Mouse (Mus musculus) lung, postnatal 14 days (tissue): Measurements from ENCODE around the gene Ppp2r5e.
"Not testable (repeated sequence)": the region's sequence is repeated elsewhere in the genome, so short reads cannot be mapped to it uniquely, and the experiment has no call there.

Experiments
- DNase-seq: peaks from one replicate; pipeline ENCODE4 v3.0.0; 2021

Gene Ppp2r5e

DNA sequence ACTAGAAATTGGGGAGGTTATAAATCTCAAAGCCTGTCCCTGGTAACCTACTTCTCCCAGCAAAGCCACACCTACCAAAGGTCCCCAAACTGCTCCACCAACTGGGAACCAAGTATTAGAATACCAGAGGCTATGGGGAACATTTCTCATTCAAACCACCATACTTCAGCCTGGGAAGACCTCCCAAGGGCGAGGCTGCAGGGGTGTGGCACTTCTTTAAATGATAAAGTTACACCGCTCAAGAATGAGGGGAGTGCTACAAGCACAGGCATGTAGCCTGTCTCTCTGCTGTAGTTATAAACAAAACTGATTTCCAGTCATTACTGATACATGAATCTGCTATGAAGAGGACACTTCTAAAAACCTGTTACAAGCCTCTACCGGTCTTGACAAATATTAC, 113.3 kb downstream of the Ppp2r5e start:
- DNase-seq: no peak

DNA sequence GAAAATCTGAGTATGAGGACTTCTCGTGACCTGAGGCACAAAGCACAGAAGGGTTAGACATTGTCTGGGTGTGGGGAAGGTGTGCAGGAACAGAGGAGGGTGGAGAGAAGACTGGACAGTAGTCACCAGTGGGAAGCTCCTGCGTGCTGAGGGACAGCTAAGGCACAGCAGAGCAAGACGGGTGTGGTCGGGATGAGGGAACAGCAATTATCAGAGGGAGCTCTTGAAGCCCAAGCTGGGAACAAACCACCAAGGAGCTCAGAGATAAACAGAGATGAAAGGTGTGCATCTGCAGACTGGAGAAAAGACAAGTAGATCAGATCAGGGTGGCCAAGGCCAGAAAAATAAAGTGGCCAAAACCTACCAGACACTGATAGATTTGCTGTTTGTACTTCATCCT, 114.0 kb downstream of the Ppp2r5e start:
- DNase-seq: no peak

DNA sequence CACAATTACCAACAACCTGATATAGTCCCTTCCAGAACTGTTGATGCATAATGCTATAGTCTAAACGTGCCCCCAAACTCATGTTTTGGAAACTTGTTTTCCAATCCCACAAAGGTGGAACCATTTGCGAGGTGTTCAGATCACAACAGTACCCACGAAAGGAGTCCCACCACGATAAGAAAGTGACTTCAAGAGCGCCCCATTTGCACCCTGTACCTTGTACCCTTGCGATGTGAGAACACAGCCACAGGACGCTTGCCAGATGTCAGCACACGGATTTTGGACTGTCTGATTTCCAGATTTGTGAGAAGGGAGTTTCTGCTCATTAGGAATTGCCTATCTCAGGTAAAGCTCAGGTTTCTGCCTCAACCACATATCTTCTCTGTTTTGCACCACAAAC, 116.0 kb downstream of the Ppp2r5e start:
- DNase-seq: no peak

DNA sequence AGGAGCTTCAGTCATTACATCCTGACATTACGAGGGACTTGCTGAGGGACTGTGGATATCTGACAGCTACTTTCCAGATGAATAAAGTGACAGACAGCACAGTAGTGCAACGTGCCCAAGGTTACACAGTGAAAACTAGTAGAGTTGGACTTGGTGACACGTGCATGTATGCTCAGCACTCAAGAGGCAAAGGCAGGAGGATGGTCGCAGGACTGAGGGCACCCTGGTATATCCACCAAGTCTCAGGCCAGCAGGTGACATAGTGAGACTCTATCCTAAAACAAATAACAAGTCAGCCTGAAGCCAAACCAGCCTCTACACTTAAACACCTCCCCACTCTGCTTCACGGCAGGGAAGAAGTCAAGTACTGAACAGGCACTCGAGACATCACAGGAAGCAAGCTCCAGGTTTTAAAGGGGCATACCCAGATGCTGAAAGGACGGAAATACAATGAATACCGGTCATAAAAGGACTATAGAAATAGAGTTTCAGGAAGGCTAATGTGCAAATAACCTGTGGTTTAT, 116.6 kb downstream of the Ppp2r5e start:
- no peak for DNase-seq

DNA sequence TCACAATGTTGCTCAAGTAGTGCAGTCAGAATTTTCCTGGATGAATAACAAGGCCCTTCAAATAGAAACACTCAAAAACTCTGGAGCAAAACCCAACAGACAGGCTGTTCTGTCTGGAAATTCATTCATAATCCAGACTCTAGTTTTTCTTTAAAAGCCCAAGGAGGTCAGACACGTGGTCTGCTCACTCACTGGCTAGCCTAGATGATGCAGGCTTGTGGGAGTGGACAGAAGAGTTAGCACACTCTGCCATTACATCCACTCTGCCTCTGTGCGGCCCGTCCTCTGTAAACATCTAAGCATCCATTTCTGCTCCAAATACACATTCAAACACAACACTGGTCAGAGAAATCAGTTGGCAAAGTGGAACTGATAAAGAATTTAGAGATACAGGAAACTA, 117.4 kb downstream of the Ppp2r5e start:
- DNase-seq: no peak

DNA sequence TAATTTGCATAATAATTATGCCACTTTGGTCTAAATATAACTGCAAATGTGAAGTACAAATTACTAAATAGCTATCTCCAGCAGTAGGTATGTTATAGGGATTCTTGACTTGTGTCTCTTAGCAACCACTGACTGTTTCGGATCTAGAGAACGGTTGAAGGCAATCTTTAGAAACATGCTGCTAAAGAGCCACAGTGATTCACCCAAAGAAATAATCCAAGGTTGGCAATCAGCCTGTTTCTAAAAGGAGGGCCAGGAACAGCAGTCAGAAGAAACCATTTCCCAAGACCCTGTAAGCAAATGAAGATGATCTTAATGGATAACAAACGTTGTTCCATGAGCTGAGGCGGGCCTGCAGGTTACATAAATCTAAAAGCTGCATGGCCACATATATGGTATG, 117.9 kb downstream of the Ppp2r5e start:
- DNase-seq: no peak

DNA sequence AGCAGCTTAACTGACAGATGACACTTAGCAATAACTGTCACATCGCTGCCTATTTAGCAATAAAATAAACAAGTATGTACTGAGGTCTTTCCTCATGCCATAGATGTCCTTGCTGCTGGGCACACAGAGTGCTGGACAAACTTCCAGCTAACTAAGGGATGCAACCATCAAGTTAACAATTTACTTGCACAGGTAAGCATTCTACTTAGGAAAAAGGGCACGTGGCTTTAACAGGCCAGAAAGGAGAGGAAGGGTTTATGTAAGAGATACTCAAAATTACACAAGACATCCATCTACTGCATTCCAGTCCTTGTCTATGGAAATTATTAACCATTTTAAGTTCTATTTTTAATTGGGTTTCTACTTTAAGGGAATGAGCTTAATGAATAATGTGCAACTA, 123.0 kb downstream of the Ppp2r5e start:
- DNase-seq: no peak

DNA sequence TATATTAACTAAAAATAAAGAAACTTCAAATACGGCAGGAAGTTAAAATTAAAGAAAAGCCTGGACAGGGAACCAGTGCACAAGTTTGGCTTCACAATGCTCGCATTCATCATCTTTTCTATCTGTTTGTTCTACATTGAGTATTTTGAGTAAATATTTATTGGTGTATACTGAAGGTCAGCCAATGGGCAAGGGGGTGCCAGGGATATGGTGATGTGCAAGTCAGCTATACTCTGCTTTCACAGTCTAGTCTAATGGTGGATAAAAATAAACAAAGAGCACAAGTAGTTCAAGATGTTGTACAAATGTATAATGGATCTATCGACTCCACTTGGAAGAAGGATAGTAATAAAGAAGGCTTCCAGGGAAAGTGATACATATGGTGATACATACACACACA, 123.9 kb downstream of the Ppp2r5e start:
- no peak for DNase-seq

DNA sequence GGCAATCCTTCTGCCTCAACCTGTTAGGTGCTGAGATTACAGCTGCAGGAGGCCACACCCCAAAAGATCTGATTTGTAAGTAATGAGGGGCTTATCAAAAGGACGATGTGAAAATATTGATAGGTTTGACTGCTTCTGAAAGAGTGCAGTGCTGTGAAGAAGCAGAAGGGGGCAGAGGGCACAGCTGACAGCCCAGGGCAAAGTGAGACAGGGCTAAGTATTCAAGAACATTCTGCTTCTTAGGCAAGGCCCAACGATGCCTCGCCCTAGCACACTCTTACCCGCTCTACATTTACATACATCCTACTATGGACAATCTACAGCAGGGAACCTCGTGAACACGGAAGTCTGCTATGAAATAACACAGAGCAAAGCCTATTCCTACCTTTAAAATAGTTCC, 128.2 kb downstream of the Ppp2r5e start:
- no peak for DNase-seq

DNA sequence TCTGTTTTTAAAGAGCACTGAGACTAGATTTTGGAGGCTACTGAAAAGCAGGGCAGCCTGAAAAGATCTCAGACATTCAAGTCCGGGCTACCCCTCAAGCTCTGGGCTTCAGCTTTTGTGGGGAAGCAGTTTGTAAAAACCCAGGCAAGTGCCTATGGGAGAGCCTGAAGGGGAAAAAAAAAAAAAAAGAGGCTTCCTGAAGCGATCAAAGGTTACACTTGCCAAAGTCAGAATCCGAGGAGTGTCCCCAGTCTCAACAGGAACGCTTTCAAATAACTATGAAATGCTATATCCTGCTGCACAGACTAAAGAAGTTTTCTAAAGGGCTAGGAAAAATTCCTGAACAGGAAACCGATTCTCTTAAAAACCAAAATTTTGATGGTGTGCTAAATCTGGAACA, 128.9 kb downstream of the Ppp2r5e start:
- DNase-seq: no peak

DNA sequence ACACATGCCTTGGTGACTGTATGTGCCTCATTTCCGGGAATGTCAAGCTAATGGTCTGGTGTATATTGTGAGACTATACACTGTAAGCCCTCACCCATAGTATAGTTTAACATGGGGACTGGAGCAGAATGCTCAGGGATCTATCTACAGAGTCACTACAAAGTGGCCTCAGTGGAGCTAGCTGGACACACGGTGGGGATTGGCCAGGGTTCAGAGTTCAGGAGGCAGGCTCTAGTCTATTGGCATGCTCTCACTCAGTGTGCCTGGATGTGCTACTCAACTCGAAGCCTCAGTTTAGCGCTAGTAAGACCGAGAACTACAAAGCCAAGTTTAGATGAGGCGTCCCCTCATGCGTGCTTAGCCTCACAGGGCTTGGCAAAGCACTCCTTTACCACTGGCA, 129.8 kb downstream of the Ppp2r5e start:
- no peak for DNase-seq

DNA sequence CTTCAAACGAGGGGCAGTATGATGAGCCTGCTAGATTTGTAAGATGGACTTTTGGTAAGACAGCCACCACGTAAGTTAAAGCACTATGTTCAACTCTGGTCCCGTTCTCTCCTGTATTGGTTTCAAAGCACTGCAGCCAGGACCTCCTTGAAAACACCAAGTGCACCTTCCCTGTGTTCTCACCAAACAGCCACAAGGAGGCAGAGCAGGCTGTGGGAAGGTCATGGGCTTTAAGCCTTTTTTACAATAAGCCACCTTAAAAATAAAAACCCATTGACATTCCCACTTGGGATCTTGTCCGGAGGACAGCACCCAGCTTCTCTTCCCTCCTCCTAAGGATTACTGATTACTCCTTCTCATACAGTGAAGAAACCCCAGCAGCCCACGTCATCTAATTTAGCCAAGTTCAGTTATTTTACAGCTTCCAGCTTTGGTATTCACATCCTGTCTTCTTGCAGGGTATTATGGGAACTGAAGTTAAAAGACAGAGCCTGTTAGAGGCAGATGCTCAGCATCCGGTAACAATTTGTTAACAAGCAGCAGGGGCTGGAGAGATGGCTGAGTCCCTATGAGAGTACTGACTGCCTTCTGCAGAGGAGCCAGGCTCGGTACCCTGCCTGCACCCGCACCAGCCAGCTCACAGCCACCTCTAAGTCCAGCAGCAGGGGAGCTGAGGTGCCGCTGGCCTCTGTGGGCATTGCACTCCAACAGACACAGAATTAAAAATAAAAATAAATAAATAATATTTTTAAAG, 131.9 kb downstream of the Ppp2r5e start:
- DNase-seq: peak; percentile 57

DNA sequence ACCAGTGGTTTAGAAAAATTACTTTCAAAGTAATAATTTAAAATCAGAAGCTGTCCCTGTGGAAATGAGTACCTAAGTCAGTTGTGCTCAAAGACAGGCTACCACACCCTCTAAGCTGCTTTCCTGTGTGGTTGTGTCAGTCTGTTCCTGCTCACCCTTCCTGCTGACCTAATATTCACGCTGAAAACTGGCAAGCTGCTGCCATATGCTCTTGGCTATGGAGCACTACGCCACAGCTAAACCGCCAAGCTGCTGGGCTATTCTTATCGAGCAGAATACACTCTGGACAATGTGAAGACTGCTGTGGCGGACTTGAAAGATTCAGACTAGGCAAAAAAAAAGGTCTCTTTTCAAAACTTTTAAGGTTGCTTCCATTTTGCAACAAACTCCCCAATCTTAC, 135.5 kb downstream of the Ppp2r5e start:
- no peak for DNase-seq

DNA sequence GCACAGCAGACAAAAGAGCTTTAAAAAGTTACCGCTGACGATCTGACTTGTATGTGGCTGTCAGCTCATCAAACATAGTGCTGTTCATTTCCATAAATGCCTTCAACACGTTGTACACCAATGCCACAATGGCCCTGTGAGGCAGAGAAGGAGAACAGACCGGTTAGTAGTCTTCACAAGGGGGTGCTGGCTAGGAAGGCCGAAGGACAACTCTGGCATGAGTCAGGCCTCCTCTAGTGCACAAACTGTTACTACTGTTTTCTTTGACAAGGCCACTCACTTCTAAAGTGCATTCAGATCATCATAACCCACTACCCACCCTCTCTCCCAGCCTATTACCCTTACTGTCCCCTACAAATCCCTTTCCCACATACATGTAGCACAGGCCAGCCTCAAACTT, 136.4 kb downstream of the Ppp2r5e start:
- no peak for DNase-seq

DNA sequence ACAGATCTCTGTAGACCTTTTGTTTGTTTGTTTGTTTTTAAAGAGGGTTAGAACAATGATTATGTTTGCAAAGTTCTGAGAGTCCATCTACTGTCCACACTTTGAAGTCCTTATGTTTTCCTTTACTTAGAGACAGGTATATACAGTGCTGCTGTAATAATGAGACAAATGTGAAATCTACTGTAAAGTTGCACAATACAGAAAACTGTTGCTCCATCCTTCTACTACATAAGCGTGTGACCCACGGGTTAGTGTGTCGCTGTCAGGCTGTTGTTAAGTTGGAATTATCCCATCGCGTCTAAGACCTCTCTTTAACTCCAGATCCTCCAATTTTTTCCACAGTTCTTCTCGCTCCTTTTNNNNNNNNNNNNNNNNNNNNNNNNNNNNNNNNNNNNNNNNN, 142.6 kb downstream of the Ppp2r5e start:
- DNase-seq: no peak

DNA sequence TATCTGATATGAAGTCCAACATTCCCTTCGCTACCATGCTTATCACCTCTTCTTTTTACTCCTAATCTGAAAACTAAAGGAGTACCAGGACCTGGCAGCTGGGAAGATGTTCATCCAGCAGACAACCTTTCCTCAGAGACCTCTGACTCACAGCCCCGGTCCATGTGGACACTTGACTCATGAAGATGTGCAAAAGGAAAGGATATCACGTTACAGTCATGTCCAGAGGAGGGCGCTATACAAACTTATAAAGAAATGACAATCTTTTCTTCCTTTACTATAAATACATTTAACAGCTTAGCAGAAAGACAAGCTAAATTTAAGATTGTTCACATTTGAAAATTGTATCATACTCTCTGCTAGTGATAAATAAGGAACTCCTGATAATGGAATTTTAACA, 143.0 kb downstream of the Ppp2r5e start:
- no peak for DNase-seq

DNA sequence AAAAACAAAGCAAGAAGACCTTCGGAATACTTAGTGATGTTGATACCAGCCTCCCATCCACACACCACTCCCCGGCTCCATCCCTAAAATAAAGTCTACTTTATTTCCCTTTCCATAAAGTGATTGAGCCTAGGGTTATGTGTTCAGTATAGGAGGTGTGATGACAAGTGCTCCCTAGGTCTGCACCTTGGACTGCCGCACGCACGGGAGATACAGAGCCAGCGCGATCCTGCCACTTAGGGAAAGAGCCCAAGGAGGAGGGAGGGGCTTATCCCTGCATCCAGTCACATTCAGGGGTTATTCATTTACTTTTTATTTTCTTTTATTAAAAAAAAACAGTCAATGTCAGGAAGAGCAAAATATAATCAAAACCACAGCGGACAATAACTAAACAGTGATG, 145.5 kb downstream of the Ppp2r5e start:
- no peak for DNase-seq

DNA sequence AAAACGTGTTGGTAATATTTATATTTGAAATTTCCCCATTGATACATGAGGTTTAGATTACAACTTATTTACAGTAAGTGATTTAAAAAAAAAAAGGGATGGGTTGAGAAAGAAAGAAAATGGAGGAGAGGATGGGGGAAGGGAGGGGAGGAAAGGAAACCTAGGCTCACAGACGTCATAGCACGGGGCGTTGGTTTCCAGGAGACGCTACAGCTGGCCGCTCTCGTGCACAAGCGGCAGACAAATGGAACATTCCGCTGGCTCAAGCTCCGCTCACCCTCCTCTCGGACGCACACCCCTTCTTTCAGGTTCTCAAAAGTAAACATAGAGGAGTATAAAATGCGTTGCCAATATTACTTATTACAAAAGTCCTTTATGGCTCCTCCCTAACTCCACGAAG, 146.0 kb downstream of the Ppp2r5e start:
- DNase-seq: peak; percentile 60

DNA sequence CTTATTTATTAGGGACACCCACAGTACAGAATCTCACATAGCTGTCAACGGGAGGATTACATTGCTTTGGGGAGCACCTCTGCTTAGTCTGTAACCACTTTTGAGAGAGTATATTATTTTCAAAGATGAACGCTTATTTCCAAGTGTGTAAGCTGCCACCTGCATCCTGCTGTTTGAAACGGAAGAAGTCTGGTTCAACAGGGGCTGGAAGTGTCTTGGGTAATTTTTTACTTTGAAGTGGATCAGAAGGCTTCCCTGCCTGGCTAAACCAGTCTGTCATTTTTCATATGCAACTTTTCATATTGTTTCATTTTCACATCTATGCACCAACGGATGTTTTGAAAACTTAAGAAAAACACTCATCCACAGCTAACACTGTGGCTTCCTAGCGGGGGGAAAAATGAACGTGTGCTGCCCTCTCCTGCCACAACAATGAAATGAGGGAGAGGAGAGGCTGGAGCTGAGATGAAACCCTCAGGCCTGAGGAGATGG, 146.5 kb downstream of the Ppp2r5e start:
- peak; percentile 46 for DNase-seq

DNA sequence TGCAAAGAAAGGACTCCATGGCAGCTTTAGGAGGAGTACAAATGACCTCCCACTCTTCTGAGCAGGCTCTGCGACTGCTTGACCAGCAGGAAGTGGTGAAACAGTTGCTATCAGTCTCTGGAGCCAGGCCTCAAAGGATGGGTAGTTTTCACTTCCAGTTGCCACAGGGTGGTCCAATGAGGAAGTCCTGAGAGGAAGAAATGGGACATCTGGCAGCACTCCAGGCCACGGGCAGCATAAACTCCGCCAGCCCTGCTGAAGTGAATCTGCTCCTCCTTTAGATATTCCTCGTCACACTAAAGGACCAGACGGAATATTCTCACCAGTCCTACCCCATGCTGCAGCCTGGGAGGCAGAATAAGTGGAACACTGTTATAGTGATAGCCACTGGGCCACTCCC, 147.1 kb downstream of the Ppp2r5e start:
- peak; percentile 76 for DNase-seq

DNA sequence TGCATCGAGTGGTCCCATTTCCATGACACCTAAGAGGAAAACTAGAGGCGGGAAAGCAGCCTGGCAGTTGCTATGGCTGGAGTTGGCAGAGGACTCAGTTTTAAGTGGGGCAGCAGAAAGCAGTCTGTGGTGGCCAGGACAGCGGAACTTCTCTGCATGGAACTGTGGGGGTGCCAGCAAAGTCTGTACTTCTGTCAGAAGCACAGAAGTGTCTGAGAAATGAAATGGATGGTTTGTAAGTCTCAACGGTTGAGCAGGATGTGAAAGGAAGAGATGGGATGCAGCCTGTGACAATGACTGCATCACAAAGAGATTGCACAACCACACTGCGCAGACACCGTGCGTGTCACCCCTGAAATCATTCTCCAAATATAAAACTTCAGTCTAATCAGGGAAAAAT, 149.8 kb downstream of the Ppp2r5e start:
- peak; percentile 21 for DNase-seq

DNA sequence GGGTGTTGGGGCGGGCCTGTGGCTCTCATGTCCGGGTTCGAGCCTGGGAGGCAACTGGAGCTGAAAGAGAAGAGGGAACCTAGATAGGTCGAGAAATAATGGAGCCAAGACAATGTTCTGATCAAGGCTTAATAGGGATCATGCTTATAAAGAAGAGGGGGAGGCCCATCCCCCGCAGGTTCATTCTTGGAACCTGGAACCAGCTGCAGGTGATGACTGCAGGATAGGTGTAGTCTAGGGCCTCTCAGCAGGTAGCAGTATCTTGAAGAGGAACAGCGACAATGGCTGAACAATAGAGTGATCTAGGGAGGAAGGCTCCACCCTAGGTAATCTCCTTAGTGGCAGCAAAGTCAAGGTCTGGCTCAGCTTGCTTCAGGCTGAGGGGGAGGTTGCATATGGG, 163.6 kb downstream of the Ppp2r5e start:
- not testable (repeated sequence) for DNase-seq

DNA sequence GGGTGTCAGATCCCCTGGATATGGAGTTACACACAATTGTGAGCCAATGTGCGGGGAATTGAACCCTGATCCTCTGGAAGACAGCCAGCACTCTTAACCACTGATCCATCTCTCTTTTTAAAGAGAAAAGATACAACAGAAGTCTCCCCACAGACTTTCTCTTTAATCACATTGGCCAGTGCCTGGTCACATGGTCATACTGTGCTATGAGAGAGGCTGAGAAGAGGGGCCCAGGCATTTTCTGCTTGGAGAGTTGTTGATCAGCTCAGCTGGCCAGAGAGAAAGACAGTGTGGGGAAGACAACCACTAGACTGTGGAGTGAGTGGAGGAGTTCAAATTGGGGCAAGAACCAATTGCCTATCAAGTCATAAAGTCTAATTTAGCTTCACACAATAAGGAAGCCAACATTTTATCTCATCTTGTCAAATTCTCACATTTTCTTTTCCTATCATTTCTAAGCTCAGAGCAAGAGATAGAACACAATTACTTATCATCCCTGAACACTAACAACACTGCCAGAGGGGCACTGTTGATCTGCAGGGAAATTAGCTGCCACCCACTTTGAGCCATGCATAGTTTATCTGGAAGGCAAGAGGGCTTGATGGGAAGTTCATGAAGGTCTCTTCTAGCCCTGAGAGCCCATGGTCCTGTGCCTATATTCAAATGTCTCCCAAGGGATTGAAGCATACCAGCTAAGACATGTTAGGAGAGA, 166.2 kb downstream of the Ppp2r5e start:
- no peak for DNase-seq

DNA sequence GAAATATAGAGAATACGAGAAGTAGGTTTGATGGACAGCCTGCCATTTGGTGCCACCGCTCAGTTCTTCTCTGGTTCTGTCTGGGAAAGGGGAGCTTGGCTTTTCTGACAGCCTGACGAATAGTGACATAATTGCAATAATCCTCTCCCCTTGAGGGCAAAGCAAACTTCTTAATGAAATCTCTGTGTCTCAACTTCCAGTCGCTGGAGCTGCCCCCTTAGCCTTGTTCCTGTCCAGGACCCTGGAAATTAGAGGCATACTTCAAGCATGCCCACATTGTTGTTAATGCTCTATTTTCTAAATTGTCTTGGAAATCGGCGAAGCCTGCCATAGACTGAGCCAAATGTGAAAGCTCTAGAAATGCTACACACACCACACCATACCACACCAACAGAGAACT, 167.3 kb downstream of the Ppp2r5e start:
- DNase-seq: no peak
